In the genomic region with DNA sequence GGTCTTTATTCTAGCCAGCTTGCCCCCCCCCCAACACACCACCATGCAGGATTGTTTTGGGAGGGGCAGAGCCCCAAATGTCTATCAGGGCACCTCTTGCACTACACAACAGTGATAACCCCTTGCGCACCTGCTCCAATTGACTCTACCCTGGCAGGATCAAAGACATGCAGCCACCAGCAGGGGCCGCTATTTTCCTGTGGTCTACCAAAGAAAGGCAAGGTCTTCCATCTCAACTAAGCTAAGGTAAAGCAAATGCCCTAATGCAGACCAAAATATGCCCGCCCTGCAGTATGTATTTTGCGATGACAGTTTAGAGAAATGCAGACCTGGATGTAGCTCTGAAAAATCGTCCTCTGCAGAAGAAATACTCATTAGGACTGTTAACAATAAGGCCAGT, we compare ENCODE assay signal across 9 mouse cellular contexts. TPM values are rescaled to one million over a fixed set of nuclear protein-coding genes. Genes with fewer than 3 reads are reported as not detected.
DNase-seq lines count a peak whose midpoint lies in the region; ATAC-seq and TF ChIP-seq lines count a peak whose summit lies in the region.
"Had no signal": no experiment of that assay in that cellular context is flagged by ENCODE, and none has a peak within 500 bp of the region (broad histone marks: within the 10 kb centered on the region; RNA-seq: fewer than 3 reads in every experiment).

No protein-coding gene starts in this region.

- no peak overlapping the region for H3K27ac ChIP-seq in midbrain, embryonic 11.5 days (ENCODE audit: low read depth, low read length)
- no peak overlapping the region for H3K27ac ChIP-seq in midbrain, embryonic 13.5 days
- no peak overlapping the region for H3K27ac ChIP-seq in liver, postnatal 0 days (ENCODE audit: low read depth)
- H3K27ac ChIP-seq: heart, embryonic 15.5 days had no signal

- H3K27me3 ChIP-seq in midbrain, embryonic 11.5 days (ENCODE audit: control insufficient read depth, insufficient read depth, low read length), result no peaks in the 10 kb centered on the region
- no peaks in the 10 kb centered on the region for H3K27me3 ChIP-seq in midbrain, embryonic 13.5 days
- no peaks in the 10 kb centered on the region for H3K27me3 ChIP-seq in liver, postnatal 0 days (ENCODE audit: insufficient read depth, low read length)
- H3K27me3 ChIP-seq: heart, embryonic 15.5 days had no signal

- H3K4me1 ChIP-seq in midbrain, embryonic 11.5 days (ENCODE audit: control insufficient read depth, insufficient read depth, low read length), result peaks cover 4% of the 10 kb centered on the region
- H3K4me1 ChIP-seq in midbrain, embryonic 13.5 days (replicated peaks), result peaks cover 14% of the 10 kb centered on the region
- no peaks in the 10 kb centered on the region for H3K4me1 ChIP-seq in liver, postnatal 0 days (ENCODE audit: insufficient read depth)

- H3K9ac ChIP-seq in midbrain, embryonic 11.5 days (ENCODE audit: low read length), result no peak overlapping the region
- no peak overlapping the region for H3K9ac ChIP-seq in midbrain, embryonic 13.5 days (replicated peaks)
- no peak overlapping the region for H3K9ac ChIP-seq in liver, postnatal 0 days (replicated peaks)
- H3K9ac ChIP-seq: heart, embryonic 15.5 days had no signal

- DNase-seq in midbrain, embryonic 11.5 days (ENCODE audit: low spot score, missing footprints), result peak; percentile 97
- peak; percentile 87 for DNase-seq in brain, embryonic 14.5 days (ENCODE audit: low read depth)
- DNase-seq in frontal cortex, postnatal 10 days (ENCODE audit: low spot score in 2 of 2), result peak; percentile 41 to 64
- peak; percentile 86 for DNase-seq in kidney, postnatal 14 days
- peak; percentile 90 for DNase-seq in liver, postnatal 0 days
- peak; percentile 76 to 84 for DNase-seq in right cerebral cortex, adult 2 months (ENCODE audit: low spot score in 2 of 2)
- peak; percentile 46 for DNase-seq in urinary bladder, postnatal 10 days (ENCODE audit: low spot score)

- H3K36me3 ChIP-seq in midbrain, embryonic 11.5 days (ENCODE audit: control insufficient read depth, insufficient read depth, low read length), result no peaks in the 10 kb centered on the region
- H3K36me3 ChIP-seq in midbrain, embryonic 13.5 days, result no peaks in the 10 kb centered on the region
- no peaks in the 10 kb centered on the region for H3K36me3 ChIP-seq in liver, postnatal 0 days (replicated peaks; ENCODE audit: insufficient read depth, low read length)
- H3K36me3 ChIP-seq: heart, embryonic 15.5 days had no signal

- H3K4me3 ChIP-seq in midbrain, embryonic 11.5 days (ENCODE audit: low read depth, low read length), result no peak overlapping the region
- no peak overlapping the region for H3K4me3 ChIP-seq in midbrain, embryonic 13.5 days (replicated peaks)
- no peak overlapping the region for H3K4me3 ChIP-seq in liver, postnatal 0 days (ENCODE audit: low read depth, low read length)
- H3K4me3 ChIP-seq: heart, embryonic 15.5 days had no signal

- TF ChIP-seq CTCF in brain, embryonic 14.5 days (IDR thresholded peaks at IDR 0.05; ENCODE audit: borderline replicate concordance, extremely low read depth, insufficient read depth, insufficient read length), result peak; percentile 91
- peak; percentile 96 for TF ChIP-seq CTCF in liver, postnatal 0 days (IDR thresholded peaks at IDR 0.05; ENCODE audit: low read depth)

- ATAC-seq in midbrain, embryonic 11.5 days (ENCODE audit: low FRiP score), result no peak
- no peak for ATAC-seq in midbrain, embryonic 13.5 days
- ATAC-seq in liver, postnatal 0 days, result no peak

- TF ChIP-seq EP300 in liver, postnatal 0 days (IDR thresholded peaks at IDR 0.05; ENCODE audit: low read depth), result no peak

- TF ChIP-seq POLR2A in brain, embryonic 14.5 days (IDR thresholded peaks at IDR 0.05; ENCODE audit: borderline replicate concordance, extremely low read depth, insufficient read depth, insufficient read length, poor library complexity, severe bottlenecking), result no peak

- no peak overlapping the region for H3K4me2 ChIP-seq in midbrain, embryonic 11.5 days
- H3K4me2 ChIP-seq in midbrain, embryonic 13.5 days (replicated peaks), result no peak overlapping the region
- H3K4me2 ChIP-seq in liver, postnatal 0 days (ENCODE audit: low read depth, low read length), result no peak overlapping the region
- H3K4me2 ChIP-seq: heart, embryonic 15.5 days had no signal

- no peaks in the 10 kb centered on the region for H3K9me3 ChIP-seq in midbrain, embryonic 11.5 days (ENCODE audit: control insufficient read depth, low read length)
- H3K9me3 ChIP-seq in midbrain, embryonic 13.5 days, result no peaks in the 10 kb centered on the region
- no peaks in the 10 kb centered on the region for H3K9me3 ChIP-seq in liver, postnatal 0 days (ENCODE audit: low read length)
- H3K9me3 ChIP-seq: heart, embryonic 15.5 days had no signal

- 10% methylated on average over 5 of the region's 5 CpGs for WGBS in midbrain, embryonic 11.5 days
- 9% methylated on average over 5 of the region's 5 CpGs for WGBS in midbrain, embryonic 13.5 days
- 4% methylated on average over 5 of the region's 5 CpGs for WGBS in liver, postnatal 0 days (ENCODE audit: insufficient replicate concordance)

RNA-seq across cellular contexts. Expression of a gene that starts 3.0 kb away (rescaled TPM):
- polyA plus RNA-seq in midbrain, embryonic 11.5 days (2014; fragmentation: Nextera tagmentation; extraction: Ambion mirVana), result 4.8 and 4.9 TPM in 2 replicates
- polyA plus RNA-seq in midbrain, embryonic 13.5 days (2015; fragmentation: Nextera tagmentation; extraction: Ambion mirVana), result 2.9 and 3.8 TPM in 2 replicates
- 11.0 and 15.7 TPM in 2 replicates for polyA plus RNA-seq in brain, embryonic 14.5 days (2012; rRNA removed)
- polyA plus RNA-seq in liver, postnatal 0 days (2015; fragmentation: Nextera tagmentation; extraction: Ambion mirVana), result 1.4 and 1.5 TPM in 2 replicates

RNA-seq across cellular contexts. Expression of a gene that starts 15.1 kb away (rescaled TPM):
- polyA plus RNA-seq in midbrain, embryonic 11.5 days (2014; fragmentation: Nextera tagmentation; extraction: Ambion mirVana), result not detected in 2 replicates
- polyA plus RNA-seq in midbrain, embryonic 13.5 days (2015; fragmentation: Nextera tagmentation; extraction: Ambion mirVana), result not detected in 2 replicates
- 0.05 and 0.06 TPM in 2 replicates for polyA plus RNA-seq in brain, embryonic 14.5 days (2012; rRNA removed)
- polyA plus RNA-seq in liver, postnatal 0 days (2015; fragmentation: Nextera tagmentation; extraction: Ambion mirVana), result 8.7 and 9.1 TPM in 2 replicates
- polyA plus RNA-seq: heart, embryonic 15.5 days had no signal

RNA-seq across cellular contexts. Expression of a gene that starts 22.3 kb away (rescaled TPM):
- polyA plus RNA-seq in midbrain, embryonic 11.5 days (2014; fragmentation: Nextera tagmentation; extraction: Ambion mirVana), result 40.8 and 45.8 TPM in 2 replicates
- polyA plus RNA-seq in midbrain, embryonic 13.5 days (2015; fragmentation: Nextera tagmentation; extraction: Ambion mirVana), result 77.9 and 78.6 TPM in 2 replicates
- 176 and 234 TPM in 2 replicates for polyA plus RNA-seq in brain, embryonic 14.5 days (2012; rRNA removed)
- polyA plus RNA-seq in liver, postnatal 0 days (2015; fragmentation: Nextera tagmentation; extraction: Ambion mirVana), result 17.2 and 18.6 TPM in 2 replicates

RNA-seq across cellular contexts. Expression of a gene that starts 29.0 kb away (rescaled TPM):
- polyA plus RNA-seq in midbrain, embryonic 11.5 days (2014; fragmentation: Nextera tagmentation; extraction: Ambion mirVana), result 17.9 and 18.0 TPM in 2 replicates
- 23.7 and 25.9 TPM in 2 replicates for polyA plus RNA-seq in midbrain, embryonic 13.5 days (2015; fragmentation: Nextera tagmentation; extraction: Ambion mirVana)
- polyA plus RNA-seq in brain, embryonic 14.5 days (2012; rRNA removed), result 22.1 and 25.2 TPM in 2 replicates
- polyA plus RNA-seq in liver, postnatal 0 days (2015; fragmentation: Nextera tagmentation; extraction: Ambion mirVana), result 7.1 and 7.2 TPM in 2 replicates

RNA-seq across cellular contexts. Expression of a gene that starts 30.2 kb away (rescaled TPM):
- 1.8 and 2.7 TPM in 2 replicates for polyA plus RNA-seq in midbrain, embryonic 11.5 days (2014; fragmentation: Nextera tagmentation; extraction: Ambion mirVana)
- polyA plus RNA-seq in midbrain, embryonic 13.5 days (2015; fragmentation: Nextera tagmentation; extraction: Ambion mirVana), result 1.0 and 1.7 TPM in 2 replicates
- 1.0 and 2.1 TPM in 2 replicates for polyA plus RNA-seq in brain, embryonic 14.5 days (2012; rRNA removed)
- polyA plus RNA-seq in liver, postnatal 0 days (2015; fragmentation: Nextera tagmentation; extraction: Ambion mirVana), result 8.7 and 9.2 TPM in 2 replicates

Comparison
In these comparisons a context has a peak if more than half of its experiments do, and no peak if none do; other contexts are left out.
1. DNase-seq: peak in every context shown above with its lines; median percentile 97 in midbrain, embryonic 11.5 days; 90 in liver, postnatal 0 days; 87 in brain, embryonic 14.5 days; 86 in kidney, postnatal 14 days; 80 in right cerebral cortex, adult 2 months; 52 in frontal cortex, postnatal 10 days; 46 in urinary bladder, postnatal 10 days.